Mouse (Mus musculus): ENCODE measurements around the gene Tapt1.

The Tapt1 gene

DNA sequence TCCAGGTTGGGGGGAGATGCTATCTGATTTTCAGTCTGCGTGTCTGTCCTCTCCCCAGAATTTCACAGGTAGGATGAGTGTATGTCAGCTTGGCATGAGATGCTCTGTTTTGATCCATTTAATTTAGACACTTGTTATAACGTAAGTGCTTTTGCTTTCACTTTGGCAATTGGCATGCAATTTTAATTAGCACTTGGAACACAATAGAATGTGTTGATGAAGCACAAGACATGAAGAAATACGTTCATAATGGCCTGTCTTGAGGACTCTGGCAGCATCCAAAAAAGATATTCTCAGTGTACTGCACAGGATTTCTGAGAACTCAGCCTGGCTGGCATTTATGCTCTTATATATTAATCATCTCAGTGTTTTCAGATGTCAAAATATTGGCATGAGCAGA lies 7.5 kb upstream of the Tapt1 start:
- DNase-seq (ENCODE audit: low read depth): no peak

- no peak for DNase-seq (ENCODE audit: low read depth)
Measured at GRCm38 (mm10) chr5:44228756-44229155, 2.3 kb upstream of the Tapt1 start.

DNA sequence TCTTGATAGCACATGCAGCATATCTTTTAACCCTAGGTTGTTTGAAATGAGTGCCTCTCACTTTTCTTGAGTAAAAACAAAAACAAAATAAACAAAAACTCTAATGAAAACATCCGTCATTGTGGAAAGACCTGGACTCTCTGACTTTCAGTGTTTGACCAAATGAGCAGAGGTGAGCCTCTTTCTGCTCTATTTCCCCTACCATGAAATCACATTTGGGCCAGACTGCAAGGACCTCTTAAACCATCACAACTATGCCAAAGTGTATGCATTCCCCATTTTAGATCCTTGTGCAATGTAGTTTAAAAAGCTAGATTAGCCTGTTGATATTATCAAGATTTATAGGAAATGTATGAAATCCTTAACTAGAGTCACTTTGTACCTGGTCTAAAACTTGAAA lies 1.9 kb upstream of the Tapt1 start:
- no peak for DNase-seq (ENCODE audit: low read depth)

- DNase-seq (ENCODE audit: low read depth): no peak
Measured at GRCm38 (mm10) chr5:44227462-44227840, 1.0 kb upstream of the Tapt1 start.

DNA sequence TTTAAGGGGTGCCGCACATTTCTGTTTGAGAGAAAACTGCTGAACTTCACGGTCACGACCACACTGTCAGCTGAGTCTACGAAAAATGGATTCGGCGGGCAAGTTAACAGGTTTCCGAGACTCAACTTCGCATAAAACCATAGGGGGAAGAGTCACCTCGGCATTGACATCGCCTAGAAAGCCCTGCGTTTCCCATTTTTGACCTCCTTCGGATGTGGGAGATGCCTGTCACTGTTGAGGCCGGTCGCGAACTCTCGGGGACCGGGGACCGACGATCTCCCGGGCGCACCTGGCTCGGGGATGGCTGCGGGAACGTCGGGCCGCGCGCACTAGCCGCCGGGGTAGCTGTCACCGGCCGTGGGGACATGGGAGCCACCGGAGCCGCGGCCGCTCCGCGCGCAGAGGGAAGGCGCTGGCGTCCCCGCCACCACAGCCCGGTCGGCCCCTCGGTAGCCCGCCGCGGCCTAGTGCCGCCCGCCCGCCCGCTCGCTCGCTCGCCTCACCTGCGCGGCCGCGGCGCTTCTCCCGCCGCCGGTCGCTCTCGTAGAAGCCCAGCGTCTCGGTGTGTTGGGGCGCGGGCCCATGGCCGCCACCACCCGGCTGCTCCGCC lies 410 bp downstream of the Tapt1 start:
- DNase-seq (ENCODE audit: low read depth): no peak

- DNase-seq (ENCODE audit: low read depth): no peak
Measured at GRCm38 (mm10) chr5:44224916-44225600, 1.4 kb downstream of the Tapt1 start.

DNA sequence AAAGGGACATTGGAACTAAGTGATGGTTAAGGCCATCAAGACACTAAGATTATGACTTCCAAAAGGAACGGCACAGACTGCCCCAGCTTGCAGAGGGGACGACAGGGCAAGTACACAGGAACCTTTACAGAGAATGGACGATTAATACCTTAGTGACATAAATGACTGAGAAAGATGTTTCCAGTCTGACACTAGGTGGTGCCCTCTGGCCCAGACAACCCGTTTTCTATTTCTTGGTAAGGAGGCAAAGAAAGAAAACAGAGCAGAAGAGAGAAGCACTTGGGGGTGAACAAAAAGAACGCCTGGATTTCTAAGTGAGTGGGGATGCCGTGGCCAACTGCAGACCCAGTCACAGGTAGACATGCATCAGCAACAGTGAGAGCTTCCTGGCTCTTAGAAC lies 2.2 kb downstream of the Tapt1 start:
- DNase-seq (ENCODE audit: low read depth): no peak

GRCm38 (mm10) chr5:44223341-44223881 lies 3.0 kb downstream of the Tapt1 start:
- no peak for DNase-seq (ENCODE audit: low read depth)

DNA sequence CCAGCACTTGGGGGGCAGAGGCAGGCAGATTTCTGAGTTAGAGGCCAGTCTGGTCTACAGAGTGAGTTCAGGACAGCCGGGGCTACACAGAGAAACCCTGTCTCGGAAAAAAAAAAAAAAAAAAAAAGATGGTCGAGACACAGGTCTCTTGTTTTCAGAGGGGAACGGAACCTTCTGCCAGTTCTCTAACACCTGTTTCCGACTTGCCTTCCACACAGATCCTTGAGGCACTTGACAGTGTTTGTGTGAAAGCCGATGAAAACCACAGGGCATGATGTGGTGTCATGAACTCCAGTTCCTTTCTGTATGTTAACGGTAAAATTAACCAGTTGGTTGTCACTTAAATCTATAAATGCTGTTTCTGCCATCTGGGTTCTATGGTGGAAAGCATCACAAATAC lies 6.0 kb downstream of the Tapt1 start:
- no peak for DNase-seq (ENCODE audit: low read depth)

DNA sequence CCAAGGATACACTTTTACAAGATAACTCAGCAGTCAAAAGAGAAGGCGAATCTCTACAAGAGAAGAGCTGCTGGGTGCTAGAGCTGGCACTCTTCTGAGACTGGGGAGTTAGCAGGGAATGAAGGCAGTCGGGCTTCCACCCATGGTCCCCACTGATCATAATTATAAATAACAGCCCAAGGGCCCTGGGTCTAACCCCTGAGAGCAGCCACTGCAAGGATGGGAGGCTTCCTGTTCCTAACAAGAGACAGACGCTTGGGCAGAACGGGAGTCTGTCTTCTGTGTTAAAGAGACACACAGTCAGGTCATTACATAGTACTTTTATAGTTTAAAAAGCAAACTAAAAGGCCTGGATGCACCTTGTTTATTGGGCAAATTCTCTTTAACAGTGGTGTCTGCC lies 6.6 kb downstream of the Tapt1 start:
- DNase-seq (ENCODE audit: low read depth): no peak

- DNase-seq (ENCODE audit: low read depth): no peak
Measured at GRCm38 (mm10) chr5:44218483-44218882, 7.9 kb downstream of the Tapt1 start.

DNA sequence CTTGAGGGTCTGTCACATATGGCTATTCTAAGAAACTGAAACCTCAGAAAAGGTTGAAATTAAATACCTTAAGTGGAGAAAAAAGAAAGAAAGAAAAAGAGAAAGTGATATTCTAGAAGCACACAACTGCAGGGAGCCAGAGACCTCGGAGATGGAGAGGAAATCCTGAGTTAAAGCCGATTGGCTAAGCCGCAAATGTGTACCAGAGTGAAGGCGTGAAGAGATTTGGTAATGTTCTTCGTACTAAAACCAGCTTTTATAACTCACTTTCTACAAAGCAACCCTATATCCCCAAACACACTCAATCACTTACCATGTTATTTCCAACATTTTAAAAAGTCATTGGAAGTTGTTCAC lies 8.8 kb downstream of the Tapt1 start:
- DNase-seq (ENCODE audit: low read depth): no peak

DNA sequence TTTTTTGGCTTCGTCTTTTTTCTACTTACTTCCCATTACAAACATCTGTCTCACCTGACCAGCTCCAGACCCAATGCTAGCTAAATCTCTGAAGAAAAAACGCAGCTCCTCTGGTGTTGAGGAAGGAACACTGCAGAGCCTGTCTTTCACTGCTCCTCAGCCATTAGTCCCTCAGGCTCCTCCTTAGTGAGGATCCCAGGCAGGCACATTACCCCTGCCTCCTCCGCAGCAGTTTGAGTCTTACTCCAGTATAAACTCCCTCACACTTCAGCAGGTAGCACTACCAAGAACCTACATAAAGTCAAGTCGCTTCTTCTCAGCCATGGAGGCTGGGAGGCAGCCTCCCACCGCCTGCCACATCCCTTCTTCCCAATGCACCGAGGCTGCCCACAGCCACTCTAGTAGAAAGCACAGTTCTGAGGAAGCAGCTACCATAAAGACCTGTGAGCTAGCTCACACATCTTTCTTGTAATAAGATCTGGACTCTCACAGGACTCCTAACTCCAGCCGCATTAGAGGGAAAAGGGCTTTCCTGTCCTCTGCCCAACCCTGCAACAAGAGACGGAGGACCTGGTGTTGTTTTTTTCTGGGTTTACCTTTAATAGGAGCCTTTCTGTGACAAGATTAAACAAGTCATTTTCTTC lies 9.3 kb downstream of the Tapt1 start:
- no peak for DNase-seq (ENCODE audit: low read depth)

DNA sequence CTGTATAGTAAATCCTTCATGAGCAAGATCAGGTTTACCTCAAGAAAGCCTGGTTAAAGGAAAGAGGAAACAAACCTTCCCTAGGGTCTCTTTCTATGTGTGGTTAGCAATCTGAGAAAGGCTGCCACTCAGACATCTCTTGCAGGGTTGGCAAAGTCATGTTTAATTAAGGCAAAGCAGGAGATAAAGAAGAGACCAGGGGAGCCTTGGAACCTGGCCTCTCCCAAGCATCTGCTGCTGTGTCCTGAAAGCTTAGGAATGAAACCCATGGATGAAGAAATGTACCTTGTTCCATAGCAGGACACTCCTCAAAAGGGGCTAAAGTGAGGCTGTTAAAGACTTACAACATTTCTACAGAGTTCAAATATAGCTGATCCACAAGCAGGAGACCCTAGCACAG lies 11.3 kb downstream of the Tapt1 start:
- no peak for DNase-seq (ENCODE audit: low read depth)

GRCm38 (mm10) chr5:44214025-44214424 lies 12.4 kb downstream of the Tapt1 start:
- no peak for DNase-seq (ENCODE audit: low read depth)

- DNase-seq (ENCODE audit: low read depth): no peak
Measured at GRCm38 (mm10) chr5:44213391-44213790, 13.0 kb downstream of the Tapt1 start.

- DNase-seq (ENCODE audit: low read depth): no peak
Measured at GRCm38 (mm10) chr5:44211818-44212465, 14.5 kb downstream of the Tapt1 start.

DNA sequence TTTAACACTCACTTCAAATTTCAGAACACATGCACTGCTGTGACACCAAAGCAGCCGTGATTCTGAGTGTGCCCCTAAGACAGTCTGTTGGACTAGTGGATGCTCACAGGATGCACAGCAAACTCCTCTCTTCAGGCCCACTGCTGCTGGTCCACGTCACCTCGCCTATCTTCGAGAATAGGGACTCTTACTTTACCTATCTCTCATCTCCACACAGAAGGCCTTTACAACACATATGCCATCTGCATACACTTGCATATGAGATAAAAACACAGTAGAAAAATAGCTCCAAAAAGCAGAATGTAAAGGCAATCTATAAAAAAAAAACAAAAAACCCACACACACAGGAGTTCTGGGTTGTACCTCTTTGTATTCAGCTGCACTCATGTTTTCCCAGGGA lies 19.1 kb downstream of the Tapt1 start:
- DNase-seq (ENCODE audit: low read depth): no peak

GRCm38 (mm10) chr5:44206651-44207050 lies 19.8 kb downstream of the Tapt1 start:
- DNase-seq (ENCODE audit: low read depth): no peak

GRCm38 (mm10) chr5:44203410-44203809 lies 23.0 kb downstream of the Tapt1 start:
- DNase-seq (ENCODE audit: low read depth): no peak

- no peak for DNase-seq (ENCODE audit: low read depth)
Measured at GRCm38 (mm10) chr5:44201665-44202064, 24.8 kb downstream of the Tapt1 start.

GRCm38 (mm10) chr5:44199109-44199508 lies 27.3 kb downstream of the Tapt1 start:
- no peak for DNase-seq (ENCODE audit: low read depth)

- DNase-seq (ENCODE audit: low read depth): no peak
Measured at GRCm38 (mm10) chr5:44198471-44198870, 28.0 kb downstream of the Tapt1 start.

Data from fibroblast of lung, adult 2 months (primary cell).